Mouse (Mus musculus) adrenal gland, postnatal 25 days (tissue): Measurements from ENCODE around the gene Sptb. TPM values are rescaled to one million over a fixed set of nuclear protein-coding genes. Genes with fewer than 3 reads are reported as not detected.

Source experiments
- DNase-seq: peaks from one replicate; pipeline ENCODE4 v3.0.0; 2021; ENCODE audit warnings: mixed read lengths
- total RNA-seq: library from RNA; stranded (reverse); gene quantifications from 2 replicates; pipeline ENCODE4 v1.2.3, GENCODE M21; 2021

Sptb gene
- total RNA-seq, 1 experiment from 2014 or later: 60.7 TPM

- no peak for DNase-seq
These were observed 134.3 kb downstream of the Sptb start for GRCm38 (mm10) chr12:76576061-76576460.

DNA sequence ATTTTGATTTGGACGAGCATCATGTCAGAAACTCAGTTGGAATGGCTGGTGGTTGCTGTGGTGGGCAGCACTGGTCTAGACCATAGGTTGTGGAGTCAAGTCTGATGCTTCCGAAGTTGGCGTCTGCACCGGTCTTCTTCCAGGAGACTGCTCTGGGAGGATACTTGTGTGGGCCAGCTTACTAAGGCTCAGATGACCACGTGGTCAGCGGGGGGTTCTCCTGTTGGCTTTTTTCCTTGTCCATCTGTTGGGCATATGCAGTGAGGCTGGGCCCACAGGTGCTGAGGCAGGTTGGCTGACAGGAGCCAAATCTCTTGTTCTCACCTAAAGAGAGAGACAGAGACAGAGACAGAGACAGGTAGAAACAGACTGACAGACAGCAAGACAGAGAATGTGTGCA, 135.5 kb downstream of the Sptb start:
- DNase-seq: no peak

GRCm38 (mm10) chr12:76573381-76573780, 137.0 kb downstream of the Sptb start:
- no peak for DNase-seq

- DNase-seq: no peak
These were observed 137.8 kb downstream of the Sptb start for GRCm38 (mm10) chr12:76572261-76573251.

- DNase-seq: no peak
These were observed 139.1 kb downstream of the Sptb start for GRCm38 (mm10) chr12:76571266-76571665.

DNA sequence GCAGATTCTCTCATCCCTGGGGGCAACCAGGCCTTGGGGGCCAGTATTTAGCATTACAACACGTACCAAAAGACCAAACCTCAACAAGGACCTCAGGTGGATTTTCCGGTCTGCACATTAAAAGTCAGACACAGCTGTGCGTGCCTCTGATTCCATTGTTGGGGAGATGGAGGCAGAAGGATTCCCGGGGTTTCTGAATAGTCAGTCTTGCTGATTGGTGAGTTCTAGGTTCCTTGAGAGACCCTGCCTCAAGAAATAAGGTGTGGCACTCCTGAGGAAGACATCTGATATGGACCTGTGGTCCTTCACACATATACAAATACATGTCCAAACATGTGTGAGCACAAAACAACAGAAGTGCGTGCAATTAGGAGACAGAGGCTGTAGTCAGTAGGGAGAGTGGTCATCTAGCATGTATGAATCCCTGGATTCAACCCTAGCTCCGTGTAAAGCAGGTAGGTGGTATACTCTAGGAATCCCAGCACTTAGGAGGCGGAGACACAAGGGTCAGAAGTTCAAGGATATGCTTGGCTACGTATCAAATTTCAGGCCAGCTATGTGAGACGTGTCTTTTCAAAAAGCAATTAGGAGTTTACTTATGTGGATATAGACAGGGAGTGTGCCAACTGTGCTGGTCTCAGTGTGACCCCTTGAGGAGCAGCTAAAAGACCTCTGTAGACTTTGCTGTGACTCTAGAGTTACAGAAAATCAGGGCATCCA, 140.0 kb downstream of the Sptb start:
- no peak for DNase-seq

GRCm38 (mm10) chr12:76566284-76566683, 144.1 kb downstream of the Sptb start:
- DNase-seq: no peak

- DNase-seq: no peak
These were observed 148.2 kb downstream of the Sptb start for GRCm38 (mm10) chr12:76562196-76562595.

GRCm38 (mm10) chr12:76558206-76558605, 152.1 kb downstream of the Sptb start:
- no peak for DNase-seq

GRCm38 (mm10) chr12:76556745-76557389, 153.5 kb downstream of the Sptb start:
- no peak for DNase-seq

GRCm38 (mm10) chr12:76556187-76556586, 154.2 kb downstream of the Sptb start:
- DNase-seq: no peak

DNA sequence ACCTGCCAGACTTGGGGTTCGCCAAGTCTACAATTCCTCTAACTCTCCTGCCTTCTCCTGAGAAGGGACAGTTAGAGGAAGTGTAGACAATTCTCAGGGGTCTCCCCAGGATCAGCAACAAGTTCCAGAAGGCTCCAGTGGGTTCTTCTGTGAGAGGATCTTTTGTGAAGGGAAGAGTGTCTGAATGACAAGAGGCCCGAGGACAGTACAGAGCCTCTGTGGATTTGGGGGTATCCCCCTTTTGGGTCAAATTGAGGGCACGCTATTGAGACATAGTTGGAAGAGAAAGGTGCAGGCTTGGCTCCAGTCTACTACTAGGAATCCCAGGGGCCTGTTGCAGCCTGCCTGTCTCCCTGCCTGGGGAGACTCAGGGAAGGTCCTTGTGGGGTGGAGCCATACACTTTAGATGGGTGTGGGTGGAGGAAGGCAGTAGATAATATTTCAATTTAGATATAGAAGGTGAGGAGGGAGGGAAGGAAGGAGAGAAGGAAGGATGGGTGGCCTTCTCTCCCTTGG, 155.4 kb downstream of the Sptb start:
- no peak for DNase-seq

- no peak for DNase-seq
These were observed 156.0 kb downstream of the Sptb start for GRCm38 (mm10) chr12:76554392-76554791.

DNA sequence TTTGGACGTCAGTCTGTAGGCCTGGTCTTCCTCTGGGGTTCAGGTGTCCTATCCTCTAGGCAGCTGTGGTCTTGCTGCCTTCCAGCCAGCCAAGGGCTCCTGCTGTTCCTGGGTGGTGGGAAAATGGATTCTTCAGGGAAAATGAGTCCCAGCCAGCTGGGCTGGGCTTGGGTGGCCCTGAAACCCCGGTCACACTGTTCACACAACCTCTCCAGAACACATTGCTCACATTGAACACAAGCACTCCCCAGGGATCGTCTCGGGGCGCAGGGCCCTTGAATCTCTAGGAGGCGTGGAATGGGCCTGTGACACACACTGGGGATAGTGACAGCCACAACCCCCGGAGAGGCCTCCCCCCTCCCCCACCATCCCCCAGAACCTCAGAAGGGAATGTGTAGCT, 156.4 kb downstream of the Sptb start:
- no peak for DNase-seq

DNA sequence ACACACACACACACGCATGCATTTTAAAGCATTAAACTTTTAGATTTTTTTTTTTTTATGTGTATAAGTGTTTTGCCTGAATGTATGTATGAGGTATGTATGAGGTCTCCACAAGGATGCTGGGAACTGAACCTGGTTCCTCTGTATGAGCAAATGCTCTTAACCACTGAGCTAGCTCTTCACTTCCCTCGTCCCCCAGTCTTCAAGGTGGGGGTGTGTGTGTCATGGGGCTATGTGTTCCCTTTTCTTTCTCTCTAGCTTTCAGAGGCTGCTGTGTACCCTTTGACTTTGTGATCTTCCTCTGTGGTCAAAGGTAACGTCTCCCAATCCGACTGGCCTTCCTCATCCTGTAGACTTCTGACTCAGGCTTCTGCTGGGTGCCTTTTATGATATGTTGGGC, 157.4 kb downstream of the Sptb start:
- no peak for DNase-seq

GRCm38 (mm10) chr12:76552321-76552720, 158.0 kb downstream of the Sptb start:
- DNase-seq: peak; percentile 67

DNA sequence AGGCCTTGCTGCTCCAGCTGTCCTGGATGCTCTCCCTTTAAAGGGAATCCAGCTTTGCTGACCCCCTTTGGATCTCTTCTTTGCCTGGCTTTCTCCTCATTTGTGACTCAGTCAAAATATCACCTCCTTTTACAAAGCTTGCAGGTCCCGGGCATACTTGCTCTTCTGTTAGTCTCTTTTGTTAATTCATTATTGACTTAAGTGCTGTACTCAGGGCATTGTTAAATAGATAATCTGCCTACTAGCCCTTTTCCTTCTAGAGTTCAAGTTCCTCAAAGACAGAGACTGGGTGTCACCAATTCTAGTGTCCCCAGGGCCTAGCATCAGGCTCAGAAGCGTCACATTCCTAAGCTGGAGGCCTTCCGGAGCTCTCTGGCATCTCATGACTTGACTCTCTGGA, 161.1 kb downstream of the Sptb start:
- no peak for DNase-seq

GRCm38 (mm10) chr12:76548082-76548423, 162.3 kb downstream of the Sptb start:
- no peak for DNase-seq

- no peak for DNase-seq
These were observed 162.8 kb downstream of the Sptb start for GRCm38 (mm10) chr12:76547409-76548081.

DNA sequence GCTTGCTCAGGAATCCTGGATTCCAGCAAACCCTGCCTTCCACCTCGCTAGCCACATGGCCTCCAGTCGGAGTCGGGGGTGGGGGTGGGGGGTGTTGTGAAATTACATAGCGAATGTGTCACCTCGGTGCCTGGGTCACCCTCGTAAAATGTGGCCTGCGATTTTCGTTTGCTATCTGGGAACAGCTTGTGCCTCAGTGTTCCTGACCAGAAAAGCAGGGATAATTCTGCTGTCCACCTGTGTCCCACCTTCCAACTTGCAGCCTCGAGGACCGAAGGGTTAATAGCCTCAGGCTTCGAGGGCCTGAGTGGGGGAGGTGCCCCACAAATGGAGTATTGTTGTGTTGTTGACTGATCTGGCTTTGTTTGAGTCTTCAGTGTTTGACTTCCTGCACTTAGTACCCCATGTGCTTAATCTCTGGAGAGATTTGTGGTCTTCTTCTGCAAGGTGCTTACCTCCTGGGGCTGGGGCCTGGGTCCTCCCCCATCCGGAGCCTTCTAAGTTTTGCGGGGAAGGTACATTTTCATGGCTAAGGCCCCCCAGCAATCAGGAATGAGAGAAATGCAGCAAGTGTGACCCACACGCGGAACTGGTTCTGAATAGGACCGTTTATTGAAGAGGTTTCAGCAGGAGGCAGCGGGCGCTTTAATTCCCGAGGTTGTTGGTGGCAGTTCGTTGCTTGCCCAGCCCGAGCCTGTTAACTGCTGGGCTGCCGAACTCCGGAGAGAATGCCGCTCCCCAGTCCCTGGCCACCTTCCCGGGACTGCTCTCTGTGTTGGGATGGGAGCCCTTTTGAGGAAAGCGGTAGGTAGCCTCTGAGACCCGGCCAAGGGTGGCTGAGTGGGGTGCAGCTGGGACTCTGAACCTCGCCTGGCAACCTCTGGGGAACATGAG, 163.7 kb downstream of the Sptb start:
- DNase-seq: peak; percentile 38

GRCm38 (mm10) chr12:76545786-76546370, 164.5 kb downstream of the Sptb start:
- DNase-seq: no peak
